Mouse (Mus musculus): ENCODE results near the gene Slco1c1.

Gene Slco1c1

GRCm38 (mm10) chr6:141523747-141524640 is at the start of gene Slco1c1:
Slco1c1 (plus strand) TSS chr6:141524368.
- DNase-seq (ENCODE audit: low read depth, low spot score) = no peak

- DNase-seq (ENCODE audit: low read depth, low spot score) = no peak
These were observed 49.5 kb upstream of the Slco1c1 start for GRCm38 (mm10) chr6:141474696-141475095.

GRCm38 (mm10) chr6:141485302-141486021 is 38.7 kb upstream of the Slco1c1 start:
- no peak for DNase-seq (ENCODE audit: low read depth, low spot score)

GRCm38 (mm10) chr6:141487266-141487665 is 36.9 kb upstream of the Slco1c1 start:
- DNase-seq (ENCODE audit: low read depth, low spot score) = peak; percentile 35

- DNase-seq (ENCODE audit: low read depth, low spot score) = peak; percentile 79
These were observed 35.5 kb upstream of the Slco1c1 start for GRCm38 (mm10) chr6:141488619-141489018.

- no peak for DNase-seq (ENCODE audit: low read depth, low spot score)
These were observed 29.3 kb upstream of the Slco1c1 start for GRCm38 (mm10) chr6:141494909-141495308.

GRCm38 (mm10) chr6:141495634-141496418 is 28.3 kb upstream of the Slco1c1 start:
- peak; percentile 60 for DNase-seq (ENCODE audit: low read depth, low spot score)

- no peak for DNase-seq (ENCODE audit: low read depth, low spot score)
These were observed 24.7 kb upstream of the Slco1c1 start for GRCm38 (mm10) chr6:141499511-141499910.

- no peak for DNase-seq (ENCODE audit: low read depth, low spot score)
These were observed 23.0 kb upstream of the Slco1c1 start for GRCm38 (mm10) chr6:141501171-141501570.

GRCm38 (mm10) chr6:141522541-141522940 is 1.6 kb upstream of the Slco1c1 start:
- DNase-seq (ENCODE audit: low read depth, low spot score) = no peak

GRCm38 (mm10) chr6:141525787-141526186 is 1.6 kb downstream of the Slco1c1 start:
- no peak for DNase-seq (ENCODE audit: low read depth, low spot score)

- DNase-seq (ENCODE audit: low read depth, low spot score) = no peak
These were observed 6.7 kb downstream of the Slco1c1 start for GRCm38 (mm10) chr6:141530865-141531264.

- DNase-seq (ENCODE audit: low read depth, low spot score) = no peak
These were observed 13.1 kb downstream of the Slco1c1 start for GRCm38 (mm10) chr6:141537298-141537697.

- no peak for DNase-seq (ENCODE audit: low read depth, low spot score)
These were observed 17.0 kb downstream of the Slco1c1 start for GRCm38 (mm10) chr6:141541136-141541535.

GRCm38 (mm10) chr6:141543344-141543743 is 19.2 kb downstream of the Slco1c1 start:
- no peak for DNase-seq (ENCODE audit: low read depth, low spot score)

GRCm38 (mm10) chr6:141558118-141558517 is 34.0 kb downstream of the Slco1c1 start:
- no peak for DNase-seq (ENCODE audit: low read depth, low spot score)

GRCm38 (mm10) chr6:141567366-141567765 is 43.2 kb downstream of the Slco1c1 start:
- no peak for DNase-seq (ENCODE audit: low read depth, low spot score)

- DNase-seq (ENCODE audit: low read depth, low spot score) = no peak
These were observed 43.8 kb downstream of the Slco1c1 start for GRCm38 (mm10) chr6:141567852-141568558.

- DNase-seq (ENCODE audit: low read depth, low spot score) = no peak
These were observed 44.4 kb downstream of the Slco1c1 start for GRCm38 (mm10) chr6:141568559-141568946.

GRCm38 (mm10) chr6:141576646-141577200 is 52.6 kb downstream of the Slco1c1 start:
- DNase-seq (ENCODE audit: low read depth, low spot score) = no peak

All from forelimb bud, embryonic 11.5 days (tissue).